Mouse (Mus musculus) myocyte (in vitro differentiated cells): ENCODE measurements around the gene Lat2.

Experiments
- CEBPB ChIP-seq: IDR thresholded peaks from 2 replicates; pipeline ENCODE4 v1.6.1; 2011; ENCODE audit warnings: mild to moderate bottlenecking, moderate library complexity; ENCODE audit not compliant: poor library complexity, insufficient read depth, severe bottlenecking
- E2F4 ChIP-seq: IDR thresholded peaks from one replicate; pipeline ENCODE4 v1.6.1; 2011; ENCODE audit warnings: mild to moderate bottlenecking, control low read depth, moderate library complexity; ENCODE audit not compliant: insufficient read depth
- MAX ChIP-seq: IDR thresholded peaks from one replicate; pipeline ENCODE4 v1.6.1; 2011; ENCODE audit warnings: low read depth, mild to moderate bottlenecking, control low read depth
- MYOD1 ChIP-seq, 3 experiments: IDR thresholded peaks; one replicate each; pipeline ENCODE4 v1.6.1; 2011; ENCODE audit warnings: control low read depth in 2 of 3, low read depth in 2 of 3, mild to moderate bottlenecking in 2 of 3, moderate library complexity in 1 of 3; ENCODE audit not compliant: insufficient read length in 2 of 3, control insufficient read depth in 1 of 3
- MYOG ChIP-seq, 3 experiments: IDR thresholded peaks; one replicate each; pipeline ENCODE4 v1.6.1; 2011; ENCODE audit warnings: control low read depth in 2 of 3, low read depth in 2 of 3, mild to moderate bottlenecking in 2 of 3; ENCODE audit not compliant: insufficient read length in 2 of 3, control insufficient read depth in 1 of 3, insufficient read depth in 1 of 3
- POLR2A ChIP-seq: IDR thresholded peaks from one replicate; pipeline ENCODE4 v1.6.1; 2011; ENCODE audit warnings: low read depth, mild to moderate bottlenecking, control low read depth, moderate library complexity; ENCODE audit not compliant: insufficient read length
- POLR2AphosphoS2 ChIP-seq: IDR thresholded peaks from one replicate; pipeline ENCODE4 v1.6.1; 2011; ENCODE audit warnings: low read depth, control low read depth; ENCODE audit not compliant: insufficient read length
- REST ChIP-seq: IDR thresholded peaks from one replicate; pipeline ENCODE4 v1.6.1; 2011; ENCODE audit warnings: mild to moderate bottlenecking, control low read depth, moderate library complexity; ENCODE audit not compliant: insufficient read depth, insufficient read length
- SRF ChIP-seq: IDR thresholded peaks from one replicate; pipeline ENCODE4 v1.6.1; 2011; ENCODE audit warnings: low read depth; ENCODE audit not compliant: control insufficient read depth, insufficient read length
- USF1 ChIP-seq: IDR thresholded peaks from one replicate; pipeline ENCODE4 v1.6.1; 2011; ENCODE audit warnings: low read depth, mild to moderate bottlenecking, control low read depth, moderate library complexity

DNA sequence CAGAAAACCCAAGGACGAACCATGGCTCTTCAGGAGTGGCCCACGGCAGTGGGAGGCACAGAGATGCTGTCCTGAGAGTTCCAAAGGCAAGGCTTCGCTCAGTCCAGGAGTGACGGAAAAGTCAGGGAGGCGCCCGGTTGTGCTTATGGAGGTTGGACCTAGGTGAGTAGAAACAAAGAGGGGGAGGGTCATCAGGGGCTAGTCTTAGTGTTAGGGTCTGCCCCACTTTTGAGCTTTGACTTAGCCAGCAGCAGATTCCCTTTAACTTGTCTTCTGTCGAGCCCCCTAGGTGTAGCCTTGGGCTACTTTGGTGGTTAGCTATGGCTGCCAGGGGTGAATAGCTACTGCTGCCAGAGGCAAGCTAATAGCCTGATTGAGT is 54.8 kb downstream of the Lat2 start, which contains the start of gene Syna:
- TF ChIP-seq E2F4 (no peak), USF1 (no peak), MAX (no peak), POLR2A (no peak), SRF (no peak), MYOG (IDR thresholded peaks at IDR 0.05; ENCODE audit: control insufficient read depth in 1 of 3, insufficient read depth in 1 of 3, insufficient read length in 2 of 3, low read depth in 2 of 3) (no peak), POLR2AphosphoS2 (no peak), REST (no peak), CEBPB (no peak), MYOD1 (IDR thresholded peaks at IDR 0.05; ENCODE audit: control insufficient read depth in 1 of 3, insufficient read length in 2 of 3, low read depth in 2 of 3) (no peak)
